Mouse (Mus musculus): ENCODE measurements at regions not wholly inside any gene's neighbourhood (a gene's known extent, or its start where the extent isn't known, plus 50 kb on each side); places are given as distances from the start of the nearest gene placed in this dataset.

GRCm38 (mm10) chr5:24237201-24237600 lies 72.4 kb downstream of the Nupl2 start:
- ATAC-seq (ENCODE audit: low read depth), result no peak
- Histone ChIP-seq H3K9me3 (ENCODE audit: control insufficient read depth, low read length) (no peaks in the 10 kb centered on the region), H3K27ac (ENCODE audit: low read length) (no peak overlapping the region), H3K36me3 (ENCODE audit: control insufficient read depth, insufficient read depth, low read length) (no peaks in the 10 kb centered on the region), H3K9ac (ENCODE audit: low read length) (no peak overlapping the region), H3K4me3 (ENCODE audit: low read length) (no peak overlapping the region), H3K4me2 (ENCODE audit: low read depth, low read length) (no peak overlapping the region), H3K4me1 (replicated peaks; ENCODE audit: control insufficient read depth, insufficient read depth, low read length) (no peaks in the 10 kb centered on the region), H3K27me3 (ENCODE audit: control insufficient read depth, insufficient read depth, low read depth, low read length) (no peaks in the 10 kb centered on the region)
- WGBS, result 80% methylated on average over 3 of the region's 3 CpGs

- H3K4me2 ChIP-seq (ENCODE audit: low read depth, low read length), result no peak overlapping the region
- no peak overlapping the region for H3K4me3 ChIP-seq (ENCODE audit: low read length)
- no peaks in the 10 kb centered on the region for H3K36me3 ChIP-seq (ENCODE audit: control insufficient read depth, insufficient read depth, low read length)
- ATAC-seq (ENCODE audit: low read depth), result no peak
- WGBS, result 69% methylated on average over 2 of the region's 2 CpGs
- H3K27me3 ChIP-seq (ENCODE audit: control insufficient read depth, insufficient read depth, low read depth, low read length), result no peaks in the 10 kb centered on the region
- H3K9ac ChIP-seq (ENCODE audit: low read length), result no peak overlapping the region
- no peaks in the 10 kb centered on the region for H3K9me3 ChIP-seq (ENCODE audit: control insufficient read depth, low read length)
- no peaks in the 10 kb centered on the region for H3K4me1 ChIP-seq (replicated peaks; ENCODE audit: control insufficient read depth, insufficient read depth, low read length)
- no peak overlapping the region for H3K27ac ChIP-seq (ENCODE audit: low read length)
Observed at GRCm38 (mm10) chr5:24239006-24239405, 74.2 kb downstream of the Nupl2 start.

DNA sequence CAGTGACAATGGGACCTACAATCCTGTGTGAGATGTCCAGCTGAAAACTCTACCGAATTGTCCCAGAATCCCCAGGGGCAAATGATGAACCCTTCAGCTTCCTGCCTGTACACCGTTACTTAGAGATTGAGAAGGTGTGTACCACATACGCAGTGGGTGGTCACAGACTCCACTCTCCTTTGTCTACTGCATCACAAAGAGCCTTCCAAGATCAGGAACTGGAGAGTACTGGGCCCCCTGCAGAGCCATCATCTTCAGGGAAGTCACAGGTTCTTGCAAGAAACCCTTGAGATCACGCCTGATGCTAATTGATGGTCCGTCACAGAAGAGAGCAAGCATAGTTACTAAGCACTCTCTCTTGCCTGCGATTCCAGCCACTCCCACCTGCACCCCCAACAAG lies 79.4 kb downstream of the Nupl2 start:
- H3K4me1 ChIP-seq (replicated peaks; ENCODE audit: control insufficient read depth, insufficient read depth, low read length), result no peaks in the 10 kb centered on the region
- H3K27ac ChIP-seq (ENCODE audit: low read length), result no peak overlapping the region
- no peaks in the 10 kb centered on the region for H3K36me3 ChIP-seq (ENCODE audit: control insufficient read depth, insufficient read depth, low read length)
- WGBS, result 77% methylated on average over 6 of the region's 6 CpGs
- no peak for ATAC-seq (ENCODE audit: low read depth)
- H3K27me3 ChIP-seq (ENCODE audit: control insufficient read depth, insufficient read depth, low read depth, low read length), result no peaks in the 10 kb centered on the region
- H3K9me3 ChIP-seq (ENCODE audit: control insufficient read depth, low read length), result no peaks in the 10 kb centered on the region
- H3K4me3 ChIP-seq (ENCODE audit: low read length), result no peak overlapping the region
- no peak overlapping the region for H3K4me2 ChIP-seq (ENCODE audit: low read depth, low read length)
- no peak overlapping the region for H3K9ac ChIP-seq (ENCODE audit: low read length)

DNA sequence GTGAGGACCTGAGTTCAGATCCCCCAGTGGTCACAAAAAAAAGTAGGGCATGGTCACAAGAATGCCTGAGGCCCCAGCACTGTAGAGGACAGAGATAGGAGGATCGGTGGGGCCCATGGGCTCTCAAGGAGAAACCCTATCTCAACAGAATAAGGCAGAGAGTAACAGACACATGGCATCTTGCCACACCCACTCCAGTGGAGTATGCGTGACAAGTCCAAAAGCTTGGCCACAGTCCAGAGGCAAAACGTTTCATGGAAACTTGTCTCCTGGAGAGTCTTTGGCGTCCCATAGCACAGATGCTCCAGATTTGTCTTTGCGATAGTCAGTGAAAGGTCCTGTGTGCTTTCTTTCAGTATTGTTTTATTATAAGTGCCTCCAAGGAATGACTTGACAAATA lies 90.7 kb downstream of the Nupl2 start:
- Histone ChIP-seq H3K36me3 (ENCODE audit: control insufficient read depth, insufficient read depth, low read length) (no peaks in the 10 kb centered on the region), H3K4me3 (ENCODE audit: low read length) (no peak overlapping the region), H3K9me3 (ENCODE audit: control insufficient read depth, low read length) (no peaks in the 10 kb centered on the region), H3K9ac (ENCODE audit: low read length) (no peak overlapping the region), H3K4me2 (ENCODE audit: low read depth, low read length) (no peak overlapping the region), H3K4me1 (replicated peaks; ENCODE audit: control insufficient read depth, insufficient read depth, low read length) (no peaks in the 10 kb centered on the region), H3K27me3 (ENCODE audit: control insufficient read depth, insufficient read depth, low read depth, low read length) (no peaks in the 10 kb centered on the region), H3K27ac (ENCODE audit: low read length) (no peak overlapping the region)
- WGBS, result 61% methylated on average over 5 of the region's 5 CpGs
- no peak for ATAC-seq (ENCODE audit: low read depth)

- H3K4me1 ChIP-seq (replicated peaks; ENCODE audit: control insufficient read depth, insufficient read depth, low read length), result peaks cover 4% of the 10 kb centered on the region
- no peak overlapping the region for H3K4me3 ChIP-seq (ENCODE audit: low read length)
- H3K27me3 ChIP-seq (ENCODE audit: control insufficient read depth, insufficient read depth, low read depth, low read length), result no peaks in the 10 kb centered on the region
- H3K4me2 ChIP-seq (ENCODE audit: low read depth, low read length), result no peak overlapping the region
- ATAC-seq (ENCODE audit: low read depth), result peak; percentile 69
- H3K27ac ChIP-seq (ENCODE audit: low read length), result no peak overlapping the region
- H3K36me3 ChIP-seq (ENCODE audit: control insufficient read depth, insufficient read depth, low read length), result no peaks in the 10 kb centered on the region
- 6% methylated on average over 7 of the region's 7 CpGs for WGBS
- H3K9ac ChIP-seq (ENCODE audit: low read length), result no peak overlapping the region
- no peaks in the 10 kb centered on the region for H3K9me3 ChIP-seq (ENCODE audit: control insufficient read depth, low read length)
Observed at GRCm38 (mm10) chr5:24261098-24261497, 90.3 kb downstream of the Kcnh2 start.

GRCm38 (mm10) chr5:24262146-24262545 lies 89.3 kb downstream of the Kcnh2 start:
- H3K4me2 ChIP-seq (ENCODE audit: low read depth, low read length), result no peak overlapping the region
- no peaks in the 10 kb centered on the region for H3K9me3 ChIP-seq (ENCODE audit: control insufficient read depth, low read length)
- no peak for ATAC-seq (ENCODE audit: low read depth)
- H3K4me3 ChIP-seq (ENCODE audit: low read length), result no peak overlapping the region
- H3K27me3 ChIP-seq (ENCODE audit: control insufficient read depth, insufficient read depth, low read depth, low read length), result no peaks in the 10 kb centered on the region
- no peaks in the 10 kb centered on the region for H3K36me3 ChIP-seq (ENCODE audit: control insufficient read depth, insufficient read depth, low read length)
- 5% methylated on average over 11 of the region's 11 CpGs for WGBS
- no peak overlapping the region for H3K27ac ChIP-seq (ENCODE audit: low read length)
- 0 out of 2 replicates have a peak overlapping the region, but pooled peaks have one; percentile 31 for H3K9ac ChIP-seq (ENCODE audit: low read length)
- H3K4me1 ChIP-seq (replicated peaks; ENCODE audit: control insufficient read depth, insufficient read depth, low read length), result peaks cover 8% of the 10 kb centered on the region

- no peak overlapping the region for H3K27ac ChIP-seq (ENCODE audit: low read length)
Observed at GRCm38 (mm10) chr5:24264151-24264550, 87.3 kb downstream of the Kcnh2 start.

DNA sequence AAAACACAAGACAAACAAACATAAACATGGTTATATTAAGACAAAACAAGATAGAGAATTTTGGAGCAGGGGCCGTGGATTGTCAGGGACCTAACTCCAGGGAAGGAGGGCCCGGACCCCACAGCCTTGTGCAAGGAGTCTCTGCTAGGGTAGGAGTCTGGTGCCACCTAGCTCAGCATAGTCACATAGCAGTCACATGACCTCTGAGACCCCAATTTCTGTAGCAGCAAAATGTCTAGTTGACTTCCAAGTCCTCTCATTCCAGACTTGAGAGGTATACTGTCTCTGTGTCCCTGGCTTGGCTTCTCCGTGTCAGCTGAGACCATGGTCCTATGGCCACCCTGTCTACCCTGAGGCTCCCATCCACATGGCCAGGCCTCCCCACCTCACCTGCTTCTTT lies 86.0 kb downstream of the Kcnh2 start:
- H3K4me3 ChIP-seq (ENCODE audit: low read length), result no peak overlapping the region
- H3K27ac ChIP-seq (ENCODE audit: low read length), result no peak overlapping the region
- H3K9ac ChIP-seq (ENCODE audit: low read length), result no peak overlapping the region
- no peaks in the 10 kb centered on the region for H3K36me3 ChIP-seq (ENCODE audit: control insufficient read depth, insufficient read depth, low read length)
- H3K27me3 ChIP-seq (ENCODE audit: control insufficient read depth, insufficient read depth, low read depth, low read length), result no peaks in the 10 kb centered on the region
- 85% methylated on average over 3 of the region's 3 CpGs for WGBS
- H3K4me1 ChIP-seq (replicated peaks; ENCODE audit: control insufficient read depth, insufficient read depth, low read length), result peaks cover 8% of the 10 kb centered on the region
- no peak overlapping the region for H3K4me2 ChIP-seq (ENCODE audit: low read depth, low read length)
- no peaks in the 10 kb centered on the region for H3K9me3 ChIP-seq (ENCODE audit: control insufficient read depth, low read length)
- no peak for ATAC-seq (ENCODE audit: low read depth)

More at GRCm38 (mm10) chr5:24264151-24264550, 87.3 kb downstream of the Kcnh2 start:
- Histone ChIP-seq H3K9me3 (ENCODE audit: control insufficient read depth, low read length) (no peaks in the 10 kb centered on the region), H3K27me3 (ENCODE audit: control insufficient read depth, insufficient read depth, low read depth, low read length) (no peaks in the 10 kb centered on the region), H3K4me1 (replicated peaks; ENCODE audit: control insufficient read depth, insufficient read depth, low read length) (peaks cover 8% of the 10 kb centered on the region), H3K4me3 (ENCODE audit: low read length) (no peak overlapping the region), H3K36me3 (ENCODE audit: control insufficient read depth, insufficient read depth, low read length) (no peaks in the 10 kb centered on the region), H3K9ac (ENCODE audit: low read length) (no peak overlapping the region), H3K4me2 (ENCODE audit: low read depth, low read length) (no peak overlapping the region)
- no peak for ATAC-seq (ENCODE audit: low read depth)
- WGBS, result 35% methylated on average over 4 of the region's 4 CpGs

- peak; percentile 87 for ATAC-seq (ENCODE audit: low read depth)
- peak overlapping the region; percentile 36 for H3K4me3 ChIP-seq (ENCODE audit: low read length)
- peak overlapping the region; percentile 53 for H3K9ac ChIP-seq (ENCODE audit: low read length)
Observed at GRCm38 (mm10) chr5:24266344-24267295, 84.8 kb downstream of the Kcnh2 start.

More at GRCm38 (mm10) chr5:24266344-24267295, 84.8 kb downstream of the Kcnh2 start:
- Histone ChIP-seq H3K27ac (ENCODE audit: low read length) (no peak overlapping the region), H3K4me1 (replicated peaks; ENCODE audit: control insufficient read depth, insufficient read depth, low read length) (peaks cover 8% of the 10 kb centered on the region), H3K4me2 (ENCODE audit: low read depth, low read length) (peak overlapping the region; percentile 56), H3K9me3 (ENCODE audit: control insufficient read depth, low read length) (no peaks in the 10 kb centered on the region), H3K27me3 (ENCODE audit: control insufficient read depth, insufficient read depth, low read depth, low read length) (no peaks in the 10 kb centered on the region), H3K36me3 (ENCODE audit: control insufficient read depth, insufficient read depth, low read length) (no peaks in the 10 kb centered on the region)
- WGBS, result 7% methylated on average over 16 of the region's 16 CpGs
